Mouse (Mus musculus) adrenal gland (tissue): ENCODE data around the gene Treml2.

Experiments used
- intact Hi-C: fragments of 180-260 bp; cut with DNase I; formaldehyde crosslinking; loops from one replicate; pipeline ENCODE4 v1.15.1; 2025
- long read RNA-seq, 2 experiments: library from polyadenylated mRNA; unstranded; transcript quantifications; one replicate each; pipeline ENCODE4 v2.0.0; 2020; ENCODE audit warnings: borderline replicate concordance in 1 of 2; ENCODE audit not compliant: insufficient replicate concordance in 1 of 2

Treml2 gene
- long read RNA-seq, experiment 1 = 0 reads
- long read RNA-seq, experiment 2 = 0 reads

DNA sequence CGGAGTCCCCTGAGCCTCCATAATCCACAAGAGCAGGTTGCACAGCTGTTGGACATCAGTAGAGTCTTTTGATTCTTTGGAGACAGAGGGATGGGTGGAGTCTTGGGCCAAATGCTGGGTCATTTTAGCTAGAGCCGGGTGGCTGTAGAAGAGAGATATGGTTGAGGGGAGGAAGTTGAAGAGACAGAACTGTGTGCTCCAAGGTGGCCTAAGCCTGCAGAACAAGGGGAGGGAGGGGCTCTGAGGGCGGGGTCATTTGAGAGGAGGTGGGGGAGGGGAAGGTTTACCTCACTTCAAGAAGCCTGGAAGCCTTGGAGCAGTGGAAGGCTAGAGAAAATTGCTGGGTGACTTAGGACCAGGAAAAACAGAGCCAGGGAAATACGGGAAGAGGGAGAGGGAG lies at the start of gene Treml2:
Gene Treml2, plus strand, starts transcription at position 296 of the 400 bp plus-strand sequence.
- intact Hi-C loops = no loop called here

DNA sequence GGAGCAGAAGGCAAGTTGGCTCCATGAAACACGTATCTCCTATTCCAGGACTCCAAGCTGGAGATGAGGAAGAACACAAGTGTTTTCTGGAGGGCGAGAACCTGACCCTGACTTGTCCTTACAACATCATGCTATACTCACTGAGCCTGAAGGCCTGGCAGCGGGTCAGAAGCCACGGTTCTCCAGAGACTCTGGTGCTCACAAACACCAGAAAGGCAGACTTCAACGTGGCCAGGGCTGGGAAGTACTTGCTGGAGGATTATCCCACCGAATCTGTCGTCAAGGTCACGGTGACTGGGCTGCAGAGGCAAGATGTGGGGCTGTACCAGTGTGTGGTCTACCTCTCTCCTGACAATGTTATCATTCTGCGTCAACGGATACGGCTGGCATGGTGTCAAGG lies 49.8 kb upstream of the Treml2 start:
- intact Hi-C loops = no loop called here

DNA sequence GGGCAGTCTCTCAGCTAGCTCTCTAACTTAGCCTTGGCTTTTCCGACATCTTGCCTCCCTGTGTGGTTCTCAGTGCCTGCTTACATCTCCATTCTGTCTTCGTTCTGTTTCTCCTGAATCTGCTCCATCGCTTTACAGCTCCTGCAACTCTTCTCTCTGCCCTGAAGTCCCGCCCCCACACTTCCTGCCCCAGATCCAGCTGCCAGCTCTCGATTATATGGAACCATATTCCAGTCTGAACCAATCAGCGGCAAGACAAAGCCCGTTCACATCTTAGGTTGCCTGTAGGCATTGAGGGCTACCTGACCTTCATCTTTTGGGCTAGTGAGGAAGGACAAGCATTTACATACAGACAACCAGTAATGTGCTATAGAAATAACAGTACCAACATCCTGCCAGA lies 48.7 kb upstream of the Treml2 start:
- intact Hi-C loops = no loop called here

DNA sequence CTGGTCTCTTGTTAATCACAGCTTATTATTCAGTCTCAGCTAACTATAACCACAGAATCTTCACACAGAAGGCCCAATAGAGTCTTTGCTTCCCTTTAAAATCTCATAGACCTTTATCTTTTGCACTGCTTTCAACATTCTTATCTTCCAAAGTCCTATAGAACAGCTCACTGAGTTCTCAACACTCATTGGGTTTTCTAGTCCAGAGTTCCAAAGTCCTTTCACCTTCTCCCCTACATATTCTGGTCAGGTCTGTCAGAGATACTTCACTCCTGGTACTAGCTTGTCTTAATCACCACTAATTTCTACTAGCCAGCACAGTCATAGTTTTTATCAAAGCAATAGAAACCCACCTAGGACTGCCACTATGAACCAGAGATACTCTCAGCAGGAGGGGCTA lies 42.7 kb upstream of the Treml2 start:
- intact Hi-C loops = no loop called here

- intact Hi-C loops = no loop called here
Observed at GRCm38 (mm10) chr17:48261868-48262267, 37.4 kb upstream of the Treml2 start.

GRCm38 (mm10) chr17:48263741-48264362 lies 35.4 kb upstream of the Treml2 start, which contains the start of gene Treml4:
Treml4 (plus strand) TSS chr17:48264295.
- intact Hi-C loops = no loop called here

DNA sequence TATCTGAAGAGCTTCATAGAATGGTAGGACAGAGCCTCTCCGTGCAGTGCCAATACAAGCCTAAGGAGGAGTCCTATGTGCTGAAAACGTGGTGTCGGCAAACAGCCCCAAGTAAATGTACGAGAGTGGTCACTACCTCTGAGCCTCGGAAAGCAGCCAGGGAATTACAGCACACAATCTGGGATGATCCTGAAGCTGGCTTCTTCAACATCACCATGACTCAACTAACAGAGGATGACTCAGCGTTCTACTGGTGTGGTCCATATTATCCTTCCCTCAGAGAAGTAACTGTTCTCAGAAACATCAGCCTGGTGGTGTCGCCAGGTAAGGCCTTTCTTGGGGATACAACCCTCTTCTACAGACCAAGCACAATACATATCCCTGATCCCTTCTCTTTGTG lies 34.6 kb upstream of the Treml2 start:
- intact Hi-C loops = no loop called here

- intact Hi-C loops = no loop called here
Observed at GRCm38 (mm10) chr17:48266138-48266537, 33.2 kb upstream of the Treml2 start.

DNA sequence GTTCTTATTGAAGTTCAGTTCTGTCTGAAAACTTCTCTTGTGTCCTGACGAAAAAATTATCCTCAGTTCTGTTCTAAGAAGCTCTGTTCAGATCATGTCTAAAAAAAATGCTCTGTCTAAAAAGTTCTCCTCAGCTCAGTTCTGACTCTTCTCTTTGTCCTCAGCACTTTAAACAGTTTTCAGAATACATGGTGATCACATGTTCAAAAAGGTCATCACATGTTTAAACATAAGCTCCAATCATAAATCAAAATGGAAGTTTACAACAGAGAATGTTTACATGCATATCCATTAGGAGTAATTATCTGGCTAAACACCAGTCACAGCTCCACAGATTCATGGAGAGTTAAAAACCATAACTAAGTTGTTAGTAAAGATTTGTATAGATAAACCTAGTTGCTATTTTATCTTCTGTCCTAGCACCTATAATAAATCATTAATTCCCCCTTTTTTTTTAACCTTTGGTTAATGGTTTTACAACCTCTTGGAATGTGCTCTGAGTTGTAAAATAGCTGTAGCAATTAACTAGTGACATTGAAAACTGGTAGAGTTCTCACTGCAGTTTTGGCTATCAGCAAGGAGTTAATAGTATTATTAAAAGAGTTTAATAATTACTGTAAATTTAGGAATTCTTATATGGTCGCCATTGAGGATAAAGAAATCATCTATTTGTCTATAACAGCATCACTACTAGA lies 32.5 kb upstream of the Treml2 start:
- intact Hi-C loops = no loop called here

DNA sequence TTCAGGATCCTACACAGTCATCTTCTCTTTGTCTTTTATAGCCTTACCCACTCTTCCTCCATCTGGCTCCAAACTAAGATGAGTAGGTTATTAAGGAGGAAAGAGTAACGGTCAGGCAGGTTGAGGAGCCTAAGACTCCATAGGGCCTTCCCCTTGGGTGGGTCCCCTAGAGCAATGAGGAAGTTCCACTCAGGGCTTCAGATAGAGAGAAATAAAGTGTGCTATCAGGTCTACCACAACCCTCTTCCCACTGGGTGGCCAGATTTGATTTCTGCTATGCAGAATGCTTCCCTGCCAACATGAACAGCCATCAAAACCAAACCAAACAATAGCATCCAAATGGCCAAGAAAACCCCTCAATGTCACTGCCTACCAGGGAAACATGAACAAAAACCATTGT lies 31.7 kb upstream of the Treml2 start:
- intact Hi-C loops = no loop called here

GRCm38 (mm10) chr17:48268276-48268675 lies 31.0 kb upstream of the Treml2 start:
- intact Hi-C loops = no loop called here

DNA sequence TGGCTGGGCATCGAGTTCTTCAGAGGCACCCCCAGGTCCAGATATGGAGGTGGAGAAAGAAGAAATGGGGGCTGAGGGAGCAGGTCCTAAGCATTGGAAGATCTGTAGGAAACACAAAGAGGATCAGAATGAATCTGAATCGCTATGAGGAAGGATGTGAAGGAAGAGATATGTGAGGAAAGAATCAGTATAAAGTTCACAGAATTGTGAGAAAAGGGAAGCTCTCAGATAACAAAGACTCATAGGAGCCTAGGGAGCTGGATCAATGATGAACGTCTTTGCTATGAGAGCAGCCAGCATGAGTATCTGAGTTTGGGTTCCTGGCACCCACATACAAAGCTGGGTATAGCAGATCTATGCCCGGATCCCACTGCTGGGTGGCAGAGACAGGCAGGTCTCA lies 29.5 kb upstream of the Treml2 start:
- intact Hi-C loops = no loop called here

- intact Hi-C loops = no loop called here
Observed at GRCm38 (mm10) chr17:48272158-48272557, 27.1 kb upstream of the Treml2 start.

DNA sequence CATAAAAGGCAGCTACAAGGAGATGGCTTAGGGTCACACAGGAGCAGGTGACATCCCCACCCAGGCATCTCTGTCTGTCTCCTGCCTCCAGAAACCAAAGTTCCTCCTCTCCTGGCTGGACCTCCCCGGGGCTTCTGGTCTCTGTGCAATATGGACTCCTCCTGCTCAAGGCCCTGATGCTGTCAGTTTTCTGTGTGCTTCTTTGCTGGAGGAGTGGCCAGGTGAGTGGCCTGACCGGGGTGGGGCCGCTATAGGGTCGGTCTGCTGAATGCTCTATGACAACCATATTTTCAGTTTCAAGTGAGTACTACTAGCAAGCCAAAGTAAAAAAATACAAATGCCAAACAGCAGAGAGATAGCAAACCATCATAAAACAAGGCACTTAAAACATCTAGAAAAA lies 26.7 kb upstream of the Treml2 start:
- intact Hi-C loops = no loop called here

DNA sequence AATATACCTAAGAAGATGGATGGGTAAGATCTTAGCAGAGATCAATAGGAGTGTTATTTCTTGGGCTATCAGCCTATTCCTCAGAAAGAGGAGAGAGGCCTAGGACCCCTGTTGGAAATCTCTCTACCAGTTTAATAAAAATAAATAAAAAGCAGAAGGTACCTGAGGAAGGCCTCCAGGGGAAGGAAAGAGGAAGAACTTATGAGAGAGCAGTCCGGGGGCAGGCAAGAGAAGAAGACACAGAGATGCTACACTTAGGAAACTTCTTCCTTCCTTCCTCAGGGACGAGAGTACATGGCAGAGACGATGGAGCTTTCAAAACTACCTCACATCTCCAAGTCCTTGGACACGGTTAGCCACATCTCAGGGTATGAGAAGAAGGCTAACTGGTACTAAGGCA lies 25.2 kb upstream of the Treml2 start:
- intact Hi-C loops = no loop called here

DNA sequence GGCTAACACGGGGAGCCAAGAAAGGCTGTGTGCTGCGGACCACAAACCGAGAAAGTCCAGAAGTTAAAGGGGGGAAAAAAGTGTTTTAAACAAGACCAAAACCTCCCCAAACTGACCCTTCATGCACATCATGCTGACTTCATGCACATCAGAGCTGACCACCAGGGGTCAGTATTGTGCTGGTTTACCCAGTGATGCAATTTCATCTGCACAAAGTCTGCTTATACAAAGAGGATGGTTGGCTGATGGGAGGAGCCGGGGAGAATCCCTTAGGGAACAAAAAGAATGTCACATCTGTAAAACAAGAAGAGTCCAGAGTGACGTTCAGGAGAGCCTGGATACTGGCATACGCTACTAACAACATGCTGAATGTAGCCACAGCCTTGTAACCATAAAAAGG lies 24.4 kb upstream of the Treml2 start:
- intact Hi-C loops = loop anchor here (1.0 kb wide), 1 partner anchor 62 kb away; no protein-coding TSS in a partner anchor

GRCm38 (mm10) chr17:48275736-48276135 lies 23.6 kb upstream of the Treml2 start:
- intact Hi-C loops = loop anchor here (1.0 kb wide), 1 partner anchor 62 kb away; no protein-coding TSS in a partner anchor

- intact Hi-C loops = no loop called here
Observed at GRCm38 (mm10) chr17:48278381-48278780, 20.9 kb upstream of the Treml2 start.

DNA sequence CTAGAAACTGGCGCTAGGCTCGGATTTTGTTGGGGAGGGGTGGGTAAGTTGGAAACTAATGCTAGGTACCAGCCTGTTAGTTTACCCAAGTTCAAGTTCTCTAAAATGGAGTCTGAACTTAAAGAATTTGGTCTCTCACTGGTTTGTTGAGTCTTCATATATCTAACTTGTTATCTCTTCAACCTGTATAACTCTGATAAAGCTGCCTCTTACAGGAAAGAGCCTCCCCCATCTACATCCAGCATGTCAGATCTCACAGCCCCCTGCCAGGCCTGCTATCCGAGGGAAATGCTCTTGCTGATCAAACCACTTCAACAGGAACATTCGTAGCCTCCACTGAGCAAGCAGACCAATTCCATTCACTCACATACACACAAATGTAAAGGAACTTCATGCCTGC lies 20.3 kb upstream of the Treml2 start:
- intact Hi-C loops = no loop called here

GRCm38 (mm10) chr17:48280943-48281738 lies 18.2 kb upstream of the Treml2 start:
- intact Hi-C loops = no loop called here

GRCm38 (mm10) chr17:48281739-48282085 lies 17.6 kb upstream of the Treml2 start:
- intact Hi-C loops = no loop called here

GRCm38 (mm10) chr17:48286765-48287164 lies 12.5 kb upstream of the Treml2 start:
- intact Hi-C loops = no loop called here
